Comparison of ENCODE assay signal across 8 mouse cellular contexts in genomic region chr2:104711585-104712485, GRCm38 (mm10). TPM values are rescaled to one million over a fixed set of nuclear protein-coding genes. Genes with fewer than 3 reads are reported as not detected.
DNase-seq lines count a peak whose midpoint lies in the region; ATAC-seq and TF ChIP-seq lines count a peak whose summit lies in the region.

Gene Tcp11l1, minus strand, starts transcription at chr2:104712169.

- H3K9ac ChIP-seq in forebrain, embryonic 15.5 days (replicated peaks), result peak within 1 kb of the TSS; percentile 67
- peak within 1 kb of the TSS; percentile 92 for H3K9ac ChIP-seq in neural tube, embryonic 14.5 days (replicated peaks; ENCODE audit: low read depth, low read length)

- DNase-seq in c-Kit-positive CD71-positive TER-119-negative erythroid progenitor cells, embryonic 14.5 days (ENCODE audit: low read depth), result peak; percentile 19
- peak; percentile 64 to 67 for DNase-seq in heart, postnatal 14 days
- peak; percentile 66 for DNase-seq in layer of hippocampus, adult 18-20 months (ENCODE audit: low spot score in 2 of 2)
- DNase-seq in lung, adult 18-20 months, result peak; percentile 54 to 57
- DNase-seq in testis, postnatal 14 days (ENCODE audit: low spot score), result peak; percentile 48

- peak within 1 kb of the TSS; percentile 87 for H3K4me3 ChIP-seq in E14TG2a.4 (replicated peaks; ENCODE audit: low read length)
- peak within 1 kb of the TSS; percentile 74 for H3K4me3 ChIP-seq in forebrain, embryonic 15.5 days
- peak within 1 kb of the TSS; percentile 67 for H3K4me3 ChIP-seq in neural tube, embryonic 14.5 days (ENCODE audit: low read depth, low read length)

- intact Hi-C loops in heart, postnatal 14 days (cut with DNase I), result no loop called here

- H3K27ac ChIP-seq in forebrain, embryonic 15.5 days (replicated peaks), result peak within 1 kb of the TSS; percentile 89
- peak within 1 kb of the TSS; percentile 83 for H3K27ac ChIP-seq in neural tube, embryonic 14.5 days (ENCODE audit: low read depth, low read length)

- peak; percentile 96 for ATAC-seq in forebrain, embryonic 15.5 days (replicated peaks)
- peak; percentile 94 for ATAC-seq in neural tube, embryonic 14.5 days (ENCODE audit: low read depth)

- H3K4me2 ChIP-seq in forebrain, embryonic 15.5 days (replicated peaks), result peak within 1 kb of the TSS; percentile 55
- H3K4me2 ChIP-seq in neural tube, embryonic 14.5 days (ENCODE audit: low read depth, low read length), result peak within 1 kb of the TSS; percentile 55

- WGBS in forebrain, embryonic 15.5 days, result under 1% methylated on average over 64 of the region's 99 CpGs
- WGBS in neural tube, embryonic 14.5 days, result under 1% methylated on average over 72 of the region's 99 CpGs

- no peak for TF ChIP-seq CTCF in E14TG2a.4 (conservative IDR thresholded peaks at IDR 0.05; ENCODE audit: low read length)

- no peaks in the 10 kb centered on the region for H3K9me3 ChIP-seq in E14TG2a.4 (ENCODE audit: low read length)
- H3K9me3 ChIP-seq in forebrain, embryonic 15.5 days, result no peaks in the 10 kb centered on the region
- no peaks in the 10 kb centered on the region for H3K9me3 ChIP-seq in neural tube, embryonic 14.5 days (ENCODE audit: control insufficient read depth, low read length)

- H3K36me3 ChIP-seq in E14TG2a.4 (ENCODE audit: insufficient read depth, low read length), result no peaks in the 10 kb centered on the region
- peaks cover 3% of the 10 kb centered on the region; the same call in 1 of the 2 replicates for H3K36me3 ChIP-seq in forebrain, embryonic 15.5 days
- no peaks in the 10 kb centered on the region for H3K36me3 ChIP-seq in neural tube, embryonic 14.5 days (ENCODE audit: control insufficient read depth, insufficient read depth, low read length)

- peaks cover 18% of the 10 kb centered on the region for H3K27me3 ChIP-seq in E14TG2a.4 (ENCODE audit: insufficient read depth, low read length)
- no peaks in the 10 kb centered on the region for H3K27me3 ChIP-seq in forebrain, embryonic 15.5 days
- no peaks in the 10 kb centered on the region for H3K27me3 ChIP-seq in neural tube, embryonic 14.5 days (ENCODE audit: control insufficient read depth, insufficient read depth, low read length)

- peaks cover 36% of the 10 kb centered on the region for H3K4me1 ChIP-seq in E14TG2a.4 (replicated peaks; ENCODE audit: low read depth, low read length)
- H3K4me1 ChIP-seq in forebrain, embryonic 15.5 days, result peaks cover 27% of the 10 kb centered on the region
- no peaks in the 10 kb centered on the region for H3K4me1 ChIP-seq in neural tube, embryonic 14.5 days (ENCODE audit: control insufficient read depth, insufficient read depth, low read length)

RNA-seq across cellular contexts. Expression of gene Tcp11l1, which starts in this region (rescaled TPM):
- polyA plus RNA-seq in forebrain, embryonic 15.5 days (2015; fragmentation: Nextera tagmentation; extraction: Ambion mirVana), result 60.4 and 62.3 TPM in 2 replicates
- total RNA-seq in heart, postnatal 14 days (2021), result 1 to 10 TPM; 5.7 to 6.2 TPM
- total RNA-seq in layer of hippocampus, adult 18-20 months (2021), result 10 to 100 TPM; 31.8 to 33.9 TPM
- 65.2 and 75.8 TPM in 2 replicates for polyA plus RNA-seq in neural tube, embryonic 14.5 days (2014; fragmentation: Nextera tagmentation; extraction: Ambion mirVana)

Comparison
In these comparisons a context has a peak if more than half of its experiments do, and no peak if none do; other contexts are left out.
1. Peak in every context shown above with its lines: DNase-seq, ATAC-seq, H3K4me3 ChIP-seq and H3K27ac ChIP-seq.
2. RNA of gene Tcp11l1 (total RNA-seq): 31.8 to 33.9 TPM in layer of hippocampus, adult 18-20 months; 5.7 to 6.2 TPM in heart, postnatal 14 days; every median in the first group is over 4 times any median in the second.